Comparison of ENCODE assay signal across 8 mouse cellular contexts in genomic region chr12:102550529-102550928, GRCm38 (mm10). TPM values are rescaled to one million over a fixed set of nuclear protein-coding genes. Genes with fewer than 3 reads are reported as not detected.
DNase-seq lines count a peak whose midpoint lies in the region; ATAC-seq and TF ChIP-seq lines count a peak whose summit lies in the region.

No protein-coding gene starts in this region.

- ATAC-seq in limb, embryonic 13.5 days (ENCODE audit: low FRiP score, low read depth), result peak; percentile 82

- TF ChIP-seq CTCF in heart, adult 2 months (IDR thresholded peaks at IDR 0.05), result no peak

- H3K4me3 ChIP-seq in heart, adult 2 months, result no peak overlapping the region
- no peak overlapping the region for H3K4me3 ChIP-seq in limb, embryonic 13.5 days

- TF ChIP-seq EP300 in heart, adult 2 months (IDR thresholded peaks at IDR 0.05; ENCODE audit: insufficient read depth, low read depth, low read length), result no peak

- H3K9ac ChIP-seq in heart, adult 2 months (ENCODE audit: low read depth, low read length), result no peak overlapping the region
- no peak overlapping the region for H3K9ac ChIP-seq in limb, embryonic 13.5 days

- 0 out of 2 replicates have a peak, but pooled peaks cover 2% of the 10 kb centered on the region for H3K27me3 ChIP-seq in heart, adult 2 months (ENCODE audit: control insufficient read depth, insufficient read depth, low read length)
- peaks cover 51% of the 10 kb centered on the region for H3K27me3 ChIP-seq in limb, embryonic 13.5 days

- no peaks in the 10 kb centered on the region for H3K9me3 ChIP-seq in limb, embryonic 13.5 days

- H3K36me3 ChIP-seq in heart, adult 2 months (ENCODE audit: control insufficient read depth, insufficient read depth, low read length), result no peaks in the 10 kb centered on the region
- H3K36me3 ChIP-seq in limb, embryonic 13.5 days, result no peaks in the 10 kb centered on the region

- H3K27ac ChIP-seq in heart, adult 2 months, result no peak overlapping the region
- H3K27ac ChIP-seq in limb, embryonic 13.5 days, result no peak overlapping the region

- DNase-seq in heart, adult 2 months, result peak; percentile 47 to 72
- DNase-seq in heart, postnatal 25 days (ENCODE audit: low spot score), result no peak
- peak; percentile 90 for DNase-seq in NIH3T3 (ENCODE audit: low read depth)
- DNase-seq in gastrocnemius, postnatal 10 days, result peak; percentile 85
- peak; percentile 78 for DNase-seq in naive thymus-derived CD4-positive, alpha-beta T cell, adult 2 months (ENCODE audit: low read depth)
- DNase-seq in thymus, postnatal 4 days, result peak; percentile 92
- DNase-seq in cerebellum, adult 18-20 months, result no peak

- intact Hi-C loops in heart, adult 2 months (cut with DNase I), result no loop called here
- intact Hi-C loops in heart, postnatal 25 days (cut with DNase I), result no loop called here

- H3K79me2 ChIP-seq in heart, adult 2 months (replicated peaks; ENCODE audit: control insufficient read depth, insufficient read depth, low read length), result no peaks in the 10 kb centered on the region

- H3K4me1 ChIP-seq in heart, adult 2 months (ENCODE audit: control insufficient read depth, insufficient read depth, low read length), result no peaks in the 10 kb centered on the region
- peaks cover 8% of the 10 kb centered on the region for H3K4me1 ChIP-seq in limb, embryonic 13.5 days

- WGBS in heart, adult 2 months, result 1% methylated on average over 11 of the region's 11 CpGs
- 2% methylated on average over 11 of the region's 11 CpGs for WGBS in limb, embryonic 13.5 days

- TF ChIP-seq POLR2A in heart, adult 2 months (IDR thresholded peaks at IDR 0.05; ENCODE audit: insufficient read depth, low read depth, low read length), result no peak

- H3K4me2 ChIP-seq in limb, embryonic 13.5 days (replicated peaks), result no peak overlapping the region

RNA-seq across cellular contexts. Expression of gene Chga, which starts 4.2 kb away (rescaled TPM):
- total RNA-seq in heart, adult 2 months (2021), result not detected
- polyA plus RNA-seq in heart, adult 2 months (2012; rRNA removed), result 0.06 and 0.12 TPM in 2 replicates
- total RNA-seq in heart, postnatal 25 days (2021), result not detected
- total RNA-seq in gastrocnemius, postnatal 10 days (2021), result under 1 TPM; 0.21 to 0.36 TPM
- 0.51 and 0.59 TPM in 2 replicates for polyA plus RNA-seq in limb, embryonic 13.5 days (2015; fragmentation: Nextera tagmentation; extraction: Ambion mirVana)

Comparison
In these comparisons a context has a peak if more than half of its experiments do, and no peak if none do; other contexts are left out.
1. DNase-seq: peak in heart, adult 2 months (2 of 2), NIH3T3 (single experiment), gastrocnemius, postnatal 10 days (single experiment), naive thymus-derived CD4-positive, alpha-beta T cell, adult 2 months (single experiment) and thymus, postnatal 4 days (single experiment); none in heart, postnatal 25 days (single experiment) and cerebellum, adult 18-20 months (0 of 2).